Mouse (Mus musculus): ENCODE measurements around the gene Atf7. TPM values are rescaled to one million over a fixed set of nuclear protein-coding genes. Genes with fewer than 3 reads are reported as not detected.

Atf7 gene
- polyA plus RNA-seq, 1 experiment from 2014 or later: 13.7 TPM

DNA sequence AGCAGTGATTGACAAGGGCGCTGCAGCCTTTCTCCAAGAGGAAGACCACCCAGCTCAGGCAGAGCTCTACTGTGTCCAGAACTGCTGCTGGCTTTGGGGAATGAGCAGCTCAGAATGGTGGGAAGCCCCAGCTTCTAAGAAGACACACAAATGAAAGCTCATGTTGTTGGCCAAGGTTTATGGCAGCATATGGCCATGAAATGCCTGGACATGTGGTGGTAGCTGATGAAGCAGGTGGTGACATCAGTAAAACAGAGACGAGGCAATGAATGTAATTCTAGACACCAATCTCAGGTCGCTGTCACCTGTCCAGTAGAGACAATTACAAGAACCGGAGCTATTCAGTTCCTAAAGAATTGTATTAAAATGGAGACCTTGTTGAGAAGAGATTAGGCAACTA lies 80.5 kb downstream of the Atf7 start:
- Histone ChIP-seq H3K27ac (replicated peaks; ENCODE audit: low read depth, low read length) (no peak overlapping the region), H3K4me3 (ENCODE audit: low read depth, low read length) (no peak overlapping the region), H3K9me3 (replicated peaks; ENCODE audit: control insufficient read depth, low read length) (no peaks in the 10 kb centered on the region), H3K4me1 (ENCODE audit: control insufficient read depth, insufficient read depth, low read length) (no peaks in the 10 kb centered on the region), H3K9ac (replicated peaks; ENCODE audit: low read length) (no peak overlapping the region), H3K36me3 (replicated peaks; ENCODE audit: control insufficient read depth, insufficient read depth, low read depth, low read length) (no peaks in the 10 kb centered on the region), H3K27me3 (ENCODE audit: control insufficient read depth, insufficient read depth, low read length) (no peaks in the 10 kb centered on the region), H3K4me2 (ENCODE audit: low read depth, low read length) (no peak overlapping the region)
- 91% methylated on average over 4 of the region's 4 CpGs for WGBS
- DNase-seq (ENCODE audit: low spot score): no peak
- no peak for ATAC-seq (replicated peaks; ENCODE audit: insufficient number of reproducible peaks, low FRiP score, low TSS enrichment, low read depth)

- Histone ChIP-seq H3K9me3 (replicated peaks; ENCODE audit: control insufficient read depth, low read length) (no peaks in the 10 kb centered on the region), H3K27ac (replicated peaks; ENCODE audit: low read depth, low read length) (no peak overlapping the region), H3K4me3 (ENCODE audit: low read depth, low read length) (no peak overlapping the region), H3K36me3 (replicated peaks; ENCODE audit: control insufficient read depth, insufficient read depth, low read depth, low read length) (no peaks in the 10 kb centered on the region; the same call in 1 of the 2 replicates), H3K9ac (replicated peaks; ENCODE audit: low read length) (no peak overlapping the region), H3K4me2 (ENCODE audit: low read depth, low read length) (no peak overlapping the region), H3K4me1 (ENCODE audit: control insufficient read depth, insufficient read depth, low read length) (no peaks in the 10 kb centered on the region), H3K27me3 (ENCODE audit: control insufficient read depth, insufficient read depth, low read length) (no peaks in the 10 kb centered on the region)
- 93% methylated on average over 7 of the region's 7 CpGs for WGBS
- DNase-seq (ENCODE audit: low spot score) (no peak), ATAC-seq (replicated peaks; ENCODE audit: insufficient number of reproducible peaks, low FRiP score, low TSS enrichment, low read depth) (no peak)
These were observed 91.3 kb downstream of the Atf7 start for GRCm38 (mm10) chr15:102533926-102534325.

- 86% methylated on average over 3 of the region's 3 CpGs for WGBS
These were observed 93.0 kb downstream of the Atf7 start for GRCm38 (mm10) chr15:102532106-102532900.

GRCm38 (mm10) chr15:102531586-102531985 lies 93.7 kb downstream of the Atf7 start:
- H3K9ac ChIP-seq (replicated peaks; ENCODE audit: low read length): no peak overlapping the region
- no peaks in the 10 kb centered on the region for H3K27me3 ChIP-seq (ENCODE audit: control insufficient read depth, insufficient read depth, low read length)
- H3K4me1 ChIP-seq (ENCODE audit: control insufficient read depth, insufficient read depth, low read length): no peaks in the 10 kb centered on the region
- ATAC-seq (replicated peaks; ENCODE audit: insufficient number of reproducible peaks, low FRiP score, low TSS enrichment, low read depth) (no peak), DNase-seq (ENCODE audit: low spot score) (no peak)
- H3K4me2 ChIP-seq (ENCODE audit: low read depth, low read length): no peak overlapping the region
- H3K4me3 ChIP-seq (ENCODE audit: low read depth, low read length): no peak overlapping the region
- 88% methylated on average over 4 of the region's 4 CpGs for WGBS
- H3K27ac ChIP-seq (replicated peaks; ENCODE audit: low read depth, low read length): no peak overlapping the region
- H3K9me3 ChIP-seq (replicated peaks; ENCODE audit: control insufficient read depth, low read length): no peaks in the 10 kb centered on the region
- peaks cover 2% of the 10 kb centered on the region; the same call in 1 of the 2 replicates for H3K36me3 ChIP-seq (replicated peaks; ENCODE audit: control insufficient read depth, insufficient read depth, low read depth, low read length)

More at GRCm38 (mm10) chr15:102532106-102532900, 93.0 kb downstream of the Atf7 start:
- Histone ChIP-seq H3K4me3 (ENCODE audit: low read depth, low read length) (no peak overlapping the region), H3K4me1 (ENCODE audit: control insufficient read depth, insufficient read depth, low read length) (no peaks in the 10 kb centered on the region), H3K4me2 (ENCODE audit: low read depth, low read length) (no peak overlapping the region), H3K36me3 (replicated peaks; ENCODE audit: control insufficient read depth, insufficient read depth, low read depth, low read length) (peaks cover 2% of the 10 kb centered on the region; the same call in 1 of the 2 replicates), H3K27me3 (ENCODE audit: control insufficient read depth, insufficient read depth, low read length) (no peaks in the 10 kb centered on the region), H3K9ac (replicated peaks; ENCODE audit: low read length) (no peak overlapping the region), H3K9me3 (replicated peaks; ENCODE audit: control insufficient read depth, low read length) (no peaks in the 10 kb centered on the region), H3K27ac (replicated peaks; ENCODE audit: low read depth, low read length) (no peak overlapping the region)
- DNase-seq (ENCODE audit: low spot score) (no peak), ATAC-seq (replicated peaks; ENCODE audit: insufficient number of reproducible peaks, low FRiP score, low TSS enrichment, low read depth) (no peak)

DNA sequence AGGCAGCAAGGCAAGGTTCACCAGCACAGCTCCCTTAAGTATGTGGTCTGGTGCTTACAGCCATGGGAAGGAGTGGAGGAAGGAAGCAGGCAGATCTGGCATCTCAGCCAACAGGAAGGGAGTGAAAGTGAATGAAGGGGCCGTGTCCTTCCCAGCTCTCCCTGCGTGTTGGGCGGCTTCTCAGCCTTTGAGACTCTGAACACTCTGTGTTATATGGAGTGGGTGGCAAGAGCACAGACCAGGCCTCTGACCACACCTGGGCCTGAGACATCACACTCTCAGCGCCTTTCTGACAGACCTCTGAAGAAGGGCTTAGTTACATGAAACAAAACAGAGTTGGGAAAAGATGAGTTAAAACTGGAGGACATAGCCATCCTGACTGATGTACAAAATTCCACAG lies 94.7 kb downstream of the Atf7 start:
- no peak overlapping the region for H3K9ac ChIP-seq (replicated peaks; ENCODE audit: low read length)
- H3K4me1 ChIP-seq (ENCODE audit: control insufficient read depth, insufficient read depth, low read length): no peaks in the 10 kb centered on the region
- H3K4me3 ChIP-seq (ENCODE audit: low read depth, low read length): no peak overlapping the region
- ATAC-seq (replicated peaks; ENCODE audit: insufficient number of reproducible peaks, low FRiP score, low TSS enrichment, low read depth) (no peak), DNase-seq (ENCODE audit: low spot score) (no peak)
- 79% methylated on average over 4 of the region's 4 CpGs for WGBS
- peaks cover 2% of the 10 kb centered on the region; the same call in 1 of the 2 replicates for H3K36me3 ChIP-seq (replicated peaks; ENCODE audit: control insufficient read depth, insufficient read depth, low read depth, low read length)
- H3K27ac ChIP-seq (replicated peaks; ENCODE audit: low read depth, low read length): no peak overlapping the region
- H3K9me3 ChIP-seq (replicated peaks; ENCODE audit: control insufficient read depth, low read length): no peaks in the 10 kb centered on the region
- H3K4me2 ChIP-seq (ENCODE audit: low read depth, low read length): no peak overlapping the region
- no peaks in the 10 kb centered on the region for H3K27me3 ChIP-seq (ENCODE audit: control insufficient read depth, insufficient read depth, low read length)

GRCm38 (mm10) chr15:102528396-102528795 lies 96.9 kb downstream of the Atf7 start:
- H3K9ac ChIP-seq (replicated peaks; ENCODE audit: low read length): no peak overlapping the region
- H3K4me1 ChIP-seq (ENCODE audit: control insufficient read depth, insufficient read depth, low read length): no peaks in the 10 kb centered on the region
- WGBS: 89% methylated on average over 1 of the region's 1 CpGs
- H3K36me3 ChIP-seq (replicated peaks; ENCODE audit: control insufficient read depth, insufficient read depth, low read depth, low read length): peaks cover 2% of the 10 kb centered on the region; the same call in 1 of the 2 replicates
- H3K4me2 ChIP-seq (ENCODE audit: low read depth, low read length): no peak overlapping the region
- no peaks in the 10 kb centered on the region for H3K27me3 ChIP-seq (ENCODE audit: control insufficient read depth, insufficient read depth, low read length)
- ATAC-seq (replicated peaks; ENCODE audit: insufficient number of reproducible peaks, low FRiP score, low TSS enrichment, low read depth) (no peak), DNase-seq (ENCODE audit: low spot score) (no peak)
- no peak overlapping the region for H3K4me3 ChIP-seq (ENCODE audit: low read depth, low read length)
- H3K27ac ChIP-seq (replicated peaks; ENCODE audit: low read depth, low read length): no peak overlapping the region
- no peaks in the 10 kb centered on the region for H3K9me3 ChIP-seq (replicated peaks; ENCODE audit: control insufficient read depth, low read length)

GRCm38 (mm10) chr15:102527936-102528335 lies 97.3 kb downstream of the Atf7 start:
- Histone ChIP-seq H3K4me3 (ENCODE audit: low read depth, low read length) (no peak overlapping the region), H3K27ac (replicated peaks; ENCODE audit: low read depth, low read length) (no peak overlapping the region), H3K27me3 (ENCODE audit: control insufficient read depth, insufficient read depth, low read length) (no peaks in the 10 kb centered on the region), H3K9ac (replicated peaks; ENCODE audit: low read length) (no peak overlapping the region), H3K9me3 (replicated peaks; ENCODE audit: control insufficient read depth, low read length) (no peaks in the 10 kb centered on the region), H3K4me1 (ENCODE audit: control insufficient read depth, insufficient read depth, low read length) (no peaks in the 10 kb centered on the region), H3K36me3 (replicated peaks; ENCODE audit: control insufficient read depth, insufficient read depth, low read depth, low read length) (peaks cover 2% of the 10 kb centered on the region; the same call in 1 of the 2 replicates), H3K4me2 (ENCODE audit: low read depth, low read length) (no peak overlapping the region)
- ATAC-seq (replicated peaks; ENCODE audit: insufficient number of reproducible peaks, low FRiP score, low TSS enrichment, low read depth): no peak
- no peak for DNase-seq (ENCODE audit: low spot score)
- 77% methylated on average over 3 of the region's 3 CpGs for WGBS

Data from embryonic facial prominence, embryonic 11.5 days (tissue).